Comparison of ENCODE assay signal across 11 mouse cellular contexts in the genomic region with DNA sequence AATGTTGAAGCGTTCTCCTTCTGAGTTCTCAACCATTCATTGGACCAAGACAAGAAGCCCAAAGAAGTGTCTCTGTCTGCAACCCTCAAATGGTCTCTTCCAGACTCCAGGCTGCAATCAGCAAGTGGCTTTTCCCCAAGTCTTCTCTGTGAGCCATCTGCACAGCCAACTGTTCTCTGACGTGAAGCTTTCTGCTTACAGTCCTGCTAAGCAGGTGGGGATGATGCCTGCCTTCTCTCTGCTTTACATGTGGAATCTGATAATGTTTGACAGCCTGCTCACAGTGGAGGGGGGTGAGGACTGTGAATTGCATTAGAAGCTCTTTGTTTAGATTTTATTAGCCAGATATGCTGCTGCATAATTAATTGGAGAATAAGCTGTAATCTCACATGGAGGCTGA.
DNase-seq lines count a peak whose midpoint lies in the region; ATAC-seq lines count a peak whose summit lies in the region.
"Had no signal": no experiment of that assay in that cellular context is flagged by ENCODE, and none has a peak within 500 bp of the region (broad histone marks: within the 10 kb centered on the region; RNA-seq: fewer than 3 reads in every experiment).

No protein-coding gene starts in this region.

- no peaks in the 10 kb centered on the region for H3K9me3 ChIP-seq in hindbrain, embryonic 13.5 days
- H3K9me3 ChIP-seq in hindbrain, embryonic 10.5 days: no peaks in the 10 kb centered on the region
- H3K9me3 ChIP-seq: heart, embryonic 13.5 days had no signal

- no peak for DNase-seq in hindbrain, embryonic 10.5 days (ENCODE audit: low spot score)
- peak; percentile 81 to 85 for DNase-seq in cerebellum, postnatal 10 days
- peak; percentile 72 to 83 for DNase-seq in layer of hippocampus, adult 18-20 months (ENCODE audit: low spot score in 2 of 2)
- peak; percentile 9 for DNase-seq in retina, postnatal 7 days (ENCODE audit: low read depth, low spot score)
- no peak for DNase-seq in kidney, postnatal 25 days
- DNase-seq in thymus, postnatal 36 days: no peak
- DNase-seq in urinary bladder, postnatal 10 days (ENCODE audit: low spot score): no peak

- H3K4me2 ChIP-seq in hindbrain, embryonic 13.5 days: no peak overlapping the region
- H3K4me2 ChIP-seq: heart, embryonic 13.5 days had no signal

- no peaks in the 10 kb centered on the region for H3K27me3 ChIP-seq in hindbrain, embryonic 13.5 days
- no peaks in the 10 kb centered on the region for H3K27me3 ChIP-seq in hindbrain, embryonic 10.5 days (ENCODE audit: insufficient read depth, poor library complexity, severe bottlenecking)
- H3K27me3 ChIP-seq: heart, embryonic 13.5 days had no signal

- no peaks in the 10 kb centered on the region for H3K36me3 ChIP-seq in hindbrain, embryonic 13.5 days
- no peaks in the 10 kb centered on the region for H3K36me3 ChIP-seq in hindbrain, embryonic 10.5 days
- H3K36me3 ChIP-seq: heart, embryonic 13.5 days had no signal

- peak; percentile 46; the same call in 1 of the 2 replicates for ATAC-seq in hindbrain, embryonic 13.5 days (ENCODE audit: low FRiP score)

- H3K9ac ChIP-seq in hindbrain, embryonic 13.5 days: no peak overlapping the region
- H3K9ac ChIP-seq: heart, embryonic 13.5 days; liver, embryonic 14.5 days had no signal

- H3K4me1 ChIP-seq in hindbrain, embryonic 13.5 days (replicated peaks): peaks cover 3% of the 10 kb centered on the region; the same call in 1 of the 2 replicates
- H3K4me1 ChIP-seq in hindbrain, embryonic 10.5 days (replicated peaks): 0 out of 2 replicates have a peak, but pooled peaks cover 3% of the 10 kb centered on the region
- H3K4me1 ChIP-seq: heart, embryonic 13.5 days had no signal

- H3K27ac ChIP-seq in hindbrain, embryonic 13.5 days: no peak overlapping the region
- no peak overlapping the region for H3K27ac ChIP-seq in hindbrain, embryonic 10.5 days
- H3K27ac ChIP-seq: heart, embryonic 13.5 days; kidney, postnatal 0 days; liver, embryonic 14.5 days had no signal

- H3K4me3 ChIP-seq in hindbrain, embryonic 13.5 days: no peak overlapping the region
- no peak overlapping the region for H3K4me3 ChIP-seq in hindbrain, embryonic 10.5 days
- H3K4me3 ChIP-seq: heart, embryonic 13.5 days had no signal

- WGBS in hindbrain, embryonic 13.5 days: 60% methylated on average over 2 of the region's 2 CpGs
- 79% methylated on average over 2 of the region's 2 CpGs for WGBS in hindbrain, embryonic 10.5 days

Comparison
In these comparisons a context has a peak if more than half of its experiments do, and no peak if none do; other contexts are left out.
1. DNase-seq: peak in cerebellum, postnatal 10 days (2 of 2), layer of hippocampus, adult 18-20 months (2 of 2) and retina, postnatal 7 days (single experiment); none in hindbrain, embryonic 10.5 days (single experiment), kidney, postnatal 25 days (0 of 2), thymus, postnatal 36 days (0 of 2) and urinary bladder, postnatal 10 days (single experiment).